Mouse (Mus musculus) lung, postnatal 36 days (tissue): Measurements from ENCODE around the gene Ap1m2.
A peak's percentile ranks its signal among the peaks of the same experiment; 100 is the strongest.
"Not testable (repeated sequence)": the region's sequence is repeated elsewhere in the genome, so short reads cannot be mapped to it uniquely, and the experiment has no call there.

Source experiments
- DNase-seq: peaks from one replicate; pipeline ENCODE4 v3.0.0; 2022; ENCODE audit warnings: mixed read lengths

Ap1m2 gene

GRCm38 (mm10) chr9:21256349-21256748 lies 55.8 kb downstream of the Ap1m2 start:
- DNase-seq = not testable (repeated sequence)

GRCm38 (mm10) chr9:21254690-21255089 lies 57.4 kb downstream of the Ap1m2 start:
- no peak for DNase-seq

DNA sequence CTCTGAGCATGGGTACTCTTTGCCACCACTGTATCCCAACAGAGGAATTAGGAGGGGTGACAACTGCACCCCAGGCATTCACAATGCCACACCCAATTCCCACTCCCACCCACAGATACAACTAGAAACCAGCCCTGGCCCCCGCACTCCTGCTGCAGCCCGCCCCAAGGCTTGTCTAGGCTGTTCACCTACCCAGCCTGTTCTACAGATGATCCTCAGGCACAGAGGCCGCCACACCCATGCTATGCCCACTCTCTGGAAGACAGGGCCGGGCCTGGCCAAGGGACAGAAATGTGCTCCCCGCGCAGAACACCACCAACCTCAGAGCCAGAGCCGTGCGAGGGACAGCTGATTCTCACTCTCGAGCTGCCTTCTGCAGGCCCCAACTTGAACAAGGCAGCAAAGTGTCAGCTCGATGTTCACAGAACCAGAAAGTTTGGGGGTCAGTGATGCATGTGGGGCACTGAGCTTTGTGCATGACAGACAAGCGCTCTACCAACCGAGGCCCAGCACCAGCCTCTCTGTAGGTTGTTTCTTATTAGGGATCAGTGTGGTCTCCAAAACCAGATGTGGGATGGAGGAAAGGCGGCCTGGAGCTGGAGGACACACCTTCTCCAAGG lies 60.9 kb downstream of the Ap1m2 start:
- DNase-seq = no peak

DNA sequence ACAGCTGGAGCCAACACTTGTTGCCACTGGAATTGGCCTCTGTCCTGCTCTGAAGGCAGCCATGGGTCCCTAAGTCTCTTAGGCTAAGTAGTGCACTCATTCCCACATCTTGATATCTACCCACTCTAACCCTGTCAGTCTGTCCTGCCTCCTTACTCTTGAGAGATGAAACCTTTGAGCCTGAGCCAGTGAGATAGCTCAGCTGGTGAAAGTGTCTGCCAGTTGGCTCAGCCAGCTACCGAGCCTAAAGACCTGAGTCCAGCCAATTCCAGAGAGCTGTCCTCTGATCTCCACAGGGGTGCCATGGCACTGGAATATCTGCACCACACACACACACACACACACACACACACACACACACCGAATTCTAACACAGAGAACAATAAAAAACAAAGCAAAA lies 61.6 kb downstream of the Ap1m2 start:
- DNase-seq = no peak

- DNase-seq = no peak
Observed at GRCm38 (mm10) chr9:21249629-21250508, 62.3 kb downstream of the Ap1m2 start.

- DNase-seq = peak; percentile 77
Observed at GRCm38 (mm10) chr9:21248326-21248725, 63.8 kb downstream of the Ap1m2 start, which contains the start of gene S1pr5. Gene S1pr5, minus strand, starts transcription at chr9:21248443.

DNA sequence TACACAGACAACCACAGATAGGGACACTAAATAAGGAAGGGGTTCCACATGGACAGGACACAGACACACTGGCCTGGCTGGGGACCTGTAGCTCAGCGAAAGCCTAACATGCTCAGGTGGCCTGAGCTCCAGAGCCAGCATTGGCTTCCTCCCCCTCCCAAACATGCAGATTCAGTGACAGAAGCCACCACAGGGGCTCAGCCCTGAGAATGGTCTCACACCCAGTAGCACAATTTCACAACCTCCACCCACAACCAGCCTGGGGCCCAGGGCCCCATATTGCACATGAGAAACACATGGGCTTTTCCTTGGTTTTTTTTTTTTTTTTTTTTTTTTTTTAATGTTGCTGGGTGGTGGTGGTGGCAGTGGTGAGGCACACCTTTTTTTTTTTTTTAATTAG lies 65.8 kb downstream of the Ap1m2 start:
- no peak for DNase-seq

DNA sequence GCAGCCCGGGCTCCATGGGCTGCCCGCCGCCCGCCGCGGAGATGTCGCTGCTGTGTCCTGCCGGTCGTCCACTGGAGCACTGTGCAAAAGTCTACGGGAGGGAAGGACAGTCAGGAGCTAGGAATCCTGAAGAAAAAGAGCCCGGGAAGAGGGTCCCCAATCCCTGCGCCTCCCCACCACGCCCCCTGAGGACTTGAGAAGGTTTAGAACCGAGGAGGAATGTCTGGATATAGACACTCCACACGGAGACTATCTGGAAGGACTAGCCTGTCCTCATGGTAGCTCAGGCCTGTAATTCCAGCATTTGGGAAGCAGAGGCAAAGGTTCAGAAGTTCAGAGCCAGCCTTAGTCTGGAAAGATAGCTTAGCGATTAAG lies 67.0 kb downstream of the Ap1m2 start:
- no peak for DNase-seq

DNA sequence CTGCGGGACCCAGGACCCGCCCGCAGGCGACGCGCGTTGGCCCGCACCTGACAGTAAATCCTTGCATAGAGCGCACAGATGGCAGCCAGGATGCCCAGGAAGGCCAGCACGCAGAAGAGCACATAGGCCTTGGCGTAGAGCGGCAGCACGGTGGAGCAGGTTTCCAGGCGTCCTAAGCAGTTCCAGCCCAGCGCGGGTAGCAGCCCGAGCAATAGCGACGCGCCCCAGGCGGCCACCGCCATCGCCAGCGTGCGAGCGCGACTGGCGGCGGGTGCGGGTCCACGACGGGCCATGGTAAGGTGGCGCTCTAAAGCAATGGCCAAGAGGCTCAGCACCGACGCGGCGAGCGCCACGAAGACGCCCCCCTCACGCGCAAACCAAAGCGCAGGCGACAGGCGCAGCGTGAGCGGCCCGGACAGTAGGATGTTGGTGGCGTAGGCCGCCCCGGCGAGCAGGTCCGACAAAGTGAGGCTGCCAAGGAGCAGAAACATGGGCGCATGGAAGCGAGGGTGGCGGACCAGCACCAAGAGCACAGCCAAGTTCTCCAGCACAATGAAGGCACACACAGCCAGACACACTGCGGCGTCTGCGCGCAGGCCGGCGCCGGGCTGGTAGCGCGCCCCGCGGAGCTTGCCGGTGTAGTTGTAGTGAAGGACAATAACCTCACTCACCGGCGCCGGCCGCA lies 67.6 kb downstream of the Ap1m2 start:
- DNase-seq = no peak
